Mouse (Mus musculus) embryo, embryonic 10 days (tissue): ENCODE measurements around the gene Irf1.
"Not testable (repeated sequence)": the region's sequence is repeated elsewhere in the genome, so short reads cannot be mapped to it uniquely, and the experiment has no call there.

Experiments
- DNase-seq: peaks from one replicate; pipeline ENCODE4 v3.0.0-alpha.2; 2015; ENCODE audit warnings: low spot score

Irf1 gene

GRCm38 (mm10) chr11:53769760-53770124, at the start of gene Irf1:
Gene Irf1, plus strand, starts transcription at chr11:53770014.
- peak; percentile 91 for DNase-seq

GRCm38 (mm10) chr11:53720715-53721114, 49.1 kb upstream of the Irf1 start, which contains the start of gene Il5:
Gene Il5, plus strand, starts transcription at chr11:53720794.
- DNase-seq, result no peak

DNA sequence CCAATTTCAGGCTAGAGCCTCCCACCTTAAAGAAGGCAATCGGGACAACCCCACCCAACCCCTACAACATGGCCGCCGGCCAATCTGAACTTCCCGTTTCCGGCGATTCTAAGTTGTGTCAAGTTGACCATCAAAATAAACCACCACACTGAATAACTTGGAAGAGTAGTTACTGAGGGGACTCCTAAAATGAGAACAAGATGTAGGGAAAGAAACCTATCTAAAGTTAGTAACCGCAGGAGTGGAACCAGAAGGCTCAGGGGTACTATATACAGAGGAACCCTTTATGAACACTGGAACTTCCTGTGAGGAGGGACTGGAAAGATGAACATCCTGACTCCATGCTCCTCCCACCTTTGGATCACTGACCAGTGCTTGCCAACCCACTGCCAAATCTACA, 38.4 kb upstream of the Irf1 start:
- DNase-seq, result no peak

GRCm38 (mm10) chr11:53732244-53732643, 37.6 kb upstream of the Irf1 start:
- DNase-seq, result no peak

GRCm38 (mm10) chr11:53733824-53734223, 36.0 kb upstream of the Irf1 start:
- no peak for DNase-seq

DNA sequence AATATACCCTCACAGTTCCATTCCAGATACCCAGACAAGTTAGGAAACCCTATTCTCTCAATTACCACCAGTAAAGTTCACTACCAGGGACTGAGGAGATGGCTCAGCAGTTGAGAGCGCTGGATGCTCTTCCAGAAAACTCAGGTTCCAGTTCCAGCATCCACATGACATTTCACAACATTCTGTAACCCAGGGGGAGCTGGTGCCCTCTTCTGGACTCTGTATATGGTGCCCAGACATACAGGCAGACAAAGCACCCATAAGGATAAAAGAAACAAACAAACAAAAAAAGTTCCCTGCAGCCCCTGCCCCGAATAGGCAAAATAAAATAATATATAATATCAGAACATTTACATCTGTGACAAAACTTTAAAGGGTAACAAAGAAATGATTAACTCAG, 35.4 kb upstream of the Irf1 start:
- no peak for DNase-seq

DNA sequence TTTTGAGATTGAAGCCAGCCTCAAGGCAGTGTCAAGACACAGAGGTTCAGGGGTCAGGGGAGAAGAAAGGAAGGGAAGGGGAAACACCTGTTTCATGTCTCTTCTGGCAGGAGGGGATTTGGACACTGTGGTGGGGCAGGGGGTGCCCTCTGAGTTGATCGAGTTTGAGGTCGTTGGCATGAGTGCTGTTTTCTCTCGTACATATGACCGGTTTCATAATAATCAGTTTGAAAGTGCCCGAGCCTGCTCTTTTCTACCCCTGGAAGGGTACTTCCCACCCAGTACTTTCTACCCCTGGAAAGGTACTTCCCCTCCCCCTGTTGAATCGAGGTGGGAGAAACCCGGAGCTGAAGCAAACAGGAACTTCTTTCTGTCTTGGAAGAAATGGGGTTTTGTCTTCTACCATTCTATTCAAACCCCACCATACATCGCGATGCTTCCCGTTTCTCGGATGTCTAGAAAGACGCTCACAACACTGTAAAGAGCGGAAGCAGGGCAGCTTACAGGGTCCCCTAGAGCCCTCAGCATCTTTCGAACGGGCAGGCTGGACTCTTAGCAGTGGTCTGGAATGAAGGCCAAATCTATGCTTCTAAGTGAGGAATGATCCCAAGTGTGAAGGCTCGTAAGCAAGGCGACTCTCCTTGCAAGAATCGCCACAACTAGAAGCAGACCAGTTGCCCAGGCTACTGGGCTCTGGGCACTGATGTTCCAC, 34.7 kb upstream of the Irf1 start:
- DNase-seq, result no peak

DNA sequence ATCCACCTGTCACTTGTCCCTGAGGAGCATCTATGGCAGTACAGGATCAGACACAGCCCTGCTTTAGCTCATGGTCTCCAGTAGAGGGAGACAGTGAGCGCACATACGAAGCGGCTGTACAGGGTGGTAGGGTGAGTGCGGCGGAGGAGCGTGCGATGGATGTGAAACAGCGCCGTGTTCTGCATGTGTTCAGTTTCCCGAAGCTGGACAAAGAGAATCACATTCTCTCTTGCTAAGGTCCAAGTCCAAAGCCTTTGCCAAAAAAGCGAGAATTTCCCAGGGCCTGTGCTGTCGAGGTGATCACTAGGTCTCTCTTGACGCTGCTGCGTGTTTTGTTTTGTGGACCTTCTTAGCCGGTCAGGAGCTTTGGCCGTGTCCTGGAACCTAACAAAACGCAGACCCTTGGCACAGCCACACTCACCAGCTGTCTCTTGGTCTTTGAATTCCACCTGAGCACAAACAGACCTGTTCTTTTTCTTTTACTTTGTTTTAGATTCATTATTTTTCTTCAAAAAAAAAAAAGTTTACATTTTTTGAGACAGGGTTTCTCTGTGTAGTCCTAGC, 34.0 kb upstream of the Irf1 start:
- DNase-seq, result peak; percentile 93

- peak; percentile 88 for DNase-seq
Observed at GRCm38 (mm10) chr11:53736771-53737572, 32.8 kb upstream of the Irf1 start.

DNA sequence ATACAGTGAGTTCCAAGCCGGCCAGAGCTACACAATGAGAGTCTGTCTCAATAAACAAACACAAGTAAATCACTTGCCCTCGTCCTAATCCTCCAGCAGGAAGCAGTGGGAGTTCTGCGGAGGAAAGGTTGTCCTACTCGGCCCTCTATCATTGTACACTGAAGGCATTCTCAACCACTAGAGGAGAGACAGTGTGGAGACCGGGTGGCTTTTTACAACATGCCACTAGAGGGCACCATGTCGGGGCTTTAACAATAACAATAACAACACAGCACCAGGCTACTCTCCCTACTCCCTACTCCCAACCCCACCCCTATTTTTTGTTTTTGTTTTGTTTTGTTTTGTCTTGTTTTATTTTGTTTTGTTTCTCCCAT, 32.3 kb upstream of the Irf1 start:
- DNase-seq, result peak; percentile 43

DNA sequence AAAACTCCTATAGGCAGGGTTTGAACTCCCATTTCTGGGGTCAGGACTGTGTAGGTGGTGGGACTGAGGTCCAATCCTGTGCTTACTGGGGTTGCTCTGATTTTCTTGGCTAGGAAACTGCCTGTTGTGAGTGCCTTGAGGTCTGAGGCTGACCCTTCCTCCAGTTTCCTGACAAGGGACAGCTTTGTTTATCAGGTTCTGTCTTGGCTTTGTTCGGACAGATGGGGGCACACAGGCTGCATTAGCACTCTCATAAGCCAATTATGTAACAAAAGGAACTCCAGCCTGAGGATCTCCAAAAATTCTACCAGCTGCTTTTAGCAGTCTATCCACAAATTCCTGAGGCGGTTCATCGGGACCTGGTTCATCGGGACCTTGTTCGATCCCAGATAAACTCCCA, 27.5 kb upstream of the Irf1 start:
- peak; percentile 45 for DNase-seq

DNA sequence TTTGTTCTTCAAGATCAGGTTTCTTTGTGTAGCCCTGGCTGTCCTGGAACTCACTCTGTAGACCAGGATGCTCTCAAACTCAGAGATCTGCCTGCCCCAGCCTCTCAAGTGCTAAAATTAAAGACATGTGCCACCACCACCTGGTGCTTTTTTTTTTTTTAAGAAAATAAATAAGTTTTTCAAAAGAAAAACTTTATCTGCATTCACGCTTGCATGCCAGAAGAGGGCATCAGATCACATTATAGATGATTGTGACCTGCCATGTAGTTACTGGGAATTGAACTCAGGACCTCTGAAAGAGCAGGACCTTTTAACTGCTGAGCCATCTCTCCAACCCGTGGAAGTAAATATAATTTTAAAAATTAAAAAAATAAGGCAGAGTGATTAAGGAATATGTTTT, 24.6 kb upstream of the Irf1 start:
- no peak for DNase-seq

DNA sequence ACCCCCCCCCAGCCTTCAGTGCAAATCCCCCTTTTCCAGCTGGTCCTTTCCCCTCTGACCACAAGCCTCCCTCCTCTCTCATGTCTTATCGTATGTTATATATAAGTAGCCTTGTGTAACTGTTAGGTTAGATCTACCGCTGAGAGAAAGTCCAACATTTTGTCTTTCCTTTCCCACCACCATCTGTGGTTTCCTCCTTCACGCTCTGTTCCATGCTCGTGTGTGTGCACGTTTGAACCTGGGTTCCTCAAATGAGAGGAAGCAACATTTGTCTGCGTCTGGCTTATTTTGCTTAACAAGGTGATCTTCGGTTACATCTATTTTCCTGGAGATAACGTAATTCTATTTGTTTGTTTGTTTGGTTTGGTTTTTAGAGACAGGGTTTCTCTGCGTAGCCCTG, 21.8 kb upstream of the Irf1 start:
- no peak for DNase-seq

GRCm38 (mm10) chr11:53748614-53749013, 21.2 kb upstream of the Irf1 start:
- DNase-seq, result no peak

GRCm38 (mm10) chr11:53749306-53749705, 20.5 kb upstream of the Irf1 start:
- no peak for DNase-seq

- no peak for DNase-seq
Observed at GRCm38 (mm10) chr11:53749716-53750352, 20.0 kb upstream of the Irf1 start.

- no peak for DNase-seq
Observed at GRCm38 (mm10) chr11:53755011-53755595, 14.7 kb upstream of the Irf1 start.

GRCm38 (mm10) chr11:53757612-53758011, 12.2 kb upstream of the Irf1 start:
- no peak for DNase-seq

- not testable (repeated sequence) for DNase-seq
Observed at GRCm38 (mm10) chr11:53758033-53758432, 11.8 kb upstream of the Irf1 start.

DNA sequence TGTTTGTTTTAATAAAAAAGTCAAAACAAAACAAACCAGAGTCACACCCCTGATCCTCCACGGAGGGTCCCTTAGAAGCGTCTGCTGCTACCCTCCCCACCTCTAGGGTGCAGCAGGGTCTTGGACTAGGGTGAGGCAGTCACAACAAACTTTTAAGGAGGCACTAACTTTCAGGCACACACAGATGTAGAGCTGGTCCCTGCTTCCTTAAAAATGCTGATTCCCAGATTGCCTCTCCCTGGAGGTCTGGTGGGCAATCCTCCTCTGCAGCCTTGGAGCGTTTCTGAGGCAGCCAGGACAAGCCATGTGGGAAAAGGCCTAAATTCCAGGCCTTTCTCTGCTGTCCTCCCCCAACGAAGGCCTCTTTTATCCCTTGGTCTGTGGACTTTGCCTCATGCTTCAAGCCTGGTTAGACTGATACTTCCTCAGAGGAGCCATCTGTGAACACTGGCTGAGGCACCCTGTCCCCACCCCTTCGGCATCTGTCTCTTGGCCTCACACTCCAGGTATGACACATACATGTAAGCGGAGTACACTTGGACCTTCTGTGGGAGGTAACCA, 10.9 kb upstream of the Irf1 start:
- DNase-seq, result peak; percentile 43

- DNase-seq, result peak; percentile 38
Observed at GRCm38 (mm10) chr11:53759545-53760406, 10.0 kb upstream of the Irf1 start.
